Mouse (Mus musculus): ENCODE measurements around the gene Fyn. TPM values are rescaled to one million over a fixed set of nuclear protein-coding genes. Genes with fewer than 3 reads are reported as not detected.

Fyn gene
- polyA plus RNA-seq, 1 experiment, result 76.1 TPM

- Histone ChIP-seq H3K27me3 (ENCODE audit: control insufficient read depth, insufficient read depth, low read length) (no peaks in the 10 kb centered on the region), H3K36me3 (ENCODE audit: control insufficient read depth, insufficient read depth, low read length) (peaks cover 11% of the 10 kb centered on the region), H3K4me1 (replicated peaks; ENCODE audit: control insufficient read depth, insufficient read depth, low read length) (peaks cover 13% of the 10 kb centered on the region), H3K4me3 (ENCODE audit: control insufficient read depth, insufficient read depth, low read length) (no peak overlapping the region), H3K27ac (ENCODE audit: control insufficient read depth, insufficient read depth, low read length) (no peak overlapping the region)
- WGBS, result 89% methylated on average over 4 of the region's 4 CpGs
- no peak for DNase-seq
- TF ChIP-seq CTCF (IDR thresholded peaks at IDR 0.05; ENCODE audit: borderline replicate concordance, control insufficient read depth, extremely low read depth, insufficient read depth, low read length, poor library complexity), result no peak
- no peak for TF ChIP-seq POLR2A (IDR thresholded peaks at IDR 0.05; ENCODE audit: control insufficient read depth, extremely low read depth, insufficient read depth, low read length, poor library complexity)
Measured at GRCm38 (mm10) chr10:39568991-39569390, 200.3 kb downstream of the Fyn start.

GRCm38 (mm10) chr10:39571011-39571410, 202.4 kb downstream of the Fyn start:
- no peak for DNase-seq
- 87% methylated on average over 7 of the region's 7 CpGs for WGBS
- TF ChIP-seq CTCF (IDR thresholded peaks at IDR 0.05; ENCODE audit: borderline replicate concordance, control insufficient read depth, extremely low read depth, insufficient read depth, low read length, poor library complexity), result no peak
- no peak for TF ChIP-seq POLR2A (IDR thresholded peaks at IDR 0.05; ENCODE audit: control insufficient read depth, extremely low read depth, insufficient read depth, low read length, poor library complexity)
- no peak overlapping the region for H3K4me3 ChIP-seq (ENCODE audit: control insufficient read depth, insufficient read depth, low read length)
- H3K36me3 ChIP-seq (ENCODE audit: control insufficient read depth, insufficient read depth, low read length), result no peaks in the 10 kb centered on the region
- no peak overlapping the region for H3K27ac ChIP-seq (ENCODE audit: control insufficient read depth, insufficient read depth, low read length)
- H3K4me1 ChIP-seq (replicated peaks; ENCODE audit: control insufficient read depth, insufficient read depth, low read length), result peaks cover 7% of the 10 kb centered on the region
- H3K27me3 ChIP-seq (ENCODE audit: control insufficient read depth, insufficient read depth, low read length), result no peaks in the 10 kb centered on the region

GRCm38 (mm10) chr10:39572050-39572671, 203.5 kb downstream of the Fyn start:
- DNase-seq, result no peak
- Histone ChIP-seq H3K4me1 (replicated peaks; ENCODE audit: control insufficient read depth, insufficient read depth, low read length) (peaks cover 7% of the 10 kb centered on the region), H3K4me3 (ENCODE audit: control insufficient read depth, insufficient read depth, low read length) (no peak overlapping the region), H3K27ac (ENCODE audit: control insufficient read depth, insufficient read depth, low read length) (no peak overlapping the region), H3K27me3 (ENCODE audit: control insufficient read depth, insufficient read depth, low read length) (no peaks in the 10 kb centered on the region), H3K36me3 (ENCODE audit: control insufficient read depth, insufficient read depth, low read length) (no peaks in the 10 kb centered on the region)
- TF ChIP-seq CTCF (IDR thresholded peaks at IDR 0.05; ENCODE audit: borderline replicate concordance, control insufficient read depth, extremely low read depth, insufficient read depth, low read length, poor library complexity), result no peak
- TF ChIP-seq POLR2A (IDR thresholded peaks at IDR 0.05; ENCODE audit: control insufficient read depth, extremely low read depth, insufficient read depth, low read length, poor library complexity), result no peak
- 89% methylated on average over 9 of the region's 9 CpGs for WGBS

DNA sequence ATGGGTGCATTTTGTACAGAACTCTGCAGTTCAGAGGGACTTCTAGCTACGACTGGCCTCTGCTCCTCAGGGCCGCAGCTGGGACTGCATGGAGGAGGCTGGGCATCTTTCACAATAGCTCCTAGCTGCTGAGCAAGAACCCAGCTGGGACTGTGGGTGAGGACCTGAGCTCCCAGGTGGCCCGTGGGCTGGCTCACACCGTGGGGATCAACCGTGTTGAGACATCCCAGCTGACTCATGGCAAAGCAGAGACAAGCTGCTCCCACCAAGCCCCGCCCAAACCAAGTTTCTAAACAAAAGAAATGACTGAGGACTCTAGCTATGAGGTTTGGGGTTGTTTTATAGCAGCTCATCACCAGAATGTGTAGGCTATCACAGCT, 204.0 kb downstream of the Fyn start:
- TF ChIP-seq POLR2A (IDR thresholded peaks at IDR 0.05; ENCODE audit: control insufficient read depth, extremely low read depth, insufficient read depth, low read length, poor library complexity), result no peak
- no peak for TF ChIP-seq CTCF (IDR thresholded peaks at IDR 0.05; ENCODE audit: borderline replicate concordance, control insufficient read depth, extremely low read depth, insufficient read depth, low read length, poor library complexity)
- peak; percentile 20 for DNase-seq
- Histone ChIP-seq H3K36me3 (ENCODE audit: control insufficient read depth, insufficient read depth, low read length) (no peaks in the 10 kb centered on the region), H3K4me1 (replicated peaks; ENCODE audit: control insufficient read depth, insufficient read depth, low read length) (peaks cover 7% of the 10 kb centered on the region), H3K4me3 (ENCODE audit: control insufficient read depth, insufficient read depth, low read length) (no peak overlapping the region), H3K27me3 (ENCODE audit: control insufficient read depth, insufficient read depth, low read length) (no peaks in the 10 kb centered on the region), H3K27ac (ENCODE audit: control insufficient read depth, insufficient read depth, low read length) (no peak overlapping the region)
- 27% methylated on average over 6 of the region's 6 CpGs for WGBS

DNA sequence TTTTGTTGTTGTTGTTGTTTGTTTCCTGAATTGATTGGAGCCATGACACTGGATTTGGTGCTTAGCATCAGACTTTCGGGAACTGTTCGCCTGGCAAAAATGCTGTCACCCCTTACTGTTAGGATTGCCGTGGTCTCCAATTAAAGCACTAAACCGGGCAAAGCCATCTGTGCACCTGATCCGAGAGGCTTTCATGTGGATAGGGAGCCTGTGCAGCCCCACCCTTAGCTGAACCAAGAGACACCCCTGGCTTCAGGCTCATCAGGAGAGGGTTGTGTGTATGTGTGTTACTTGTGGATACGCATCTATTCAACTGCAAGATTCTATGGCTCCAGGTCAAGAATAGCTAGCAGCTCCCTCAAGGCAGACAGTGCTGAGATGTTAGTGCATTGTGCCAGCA, 207.8 kb downstream of the Fyn start:
- peaks cover 3% of the 10 kb centered on the region for H3K4me1 ChIP-seq (replicated peaks; ENCODE audit: control insufficient read depth, insufficient read depth, low read length)
- H3K27ac ChIP-seq (ENCODE audit: control insufficient read depth, insufficient read depth, low read length), result no peak overlapping the region
- 96% methylated on average over 6 of the region's 6 CpGs for WGBS
- no peaks in the 10 kb centered on the region for H3K27me3 ChIP-seq (ENCODE audit: control insufficient read depth, insufficient read depth, low read length)
- H3K4me3 ChIP-seq (ENCODE audit: control insufficient read depth, insufficient read depth, low read length), result no peak overlapping the region
- DNase-seq, result no peak
- no peak for TF ChIP-seq POLR2A (IDR thresholded peaks at IDR 0.05; ENCODE audit: control insufficient read depth, extremely low read depth, insufficient read depth, low read length, poor library complexity)
- no peak for TF ChIP-seq CTCF (IDR thresholded peaks at IDR 0.05; ENCODE audit: borderline replicate concordance, control insufficient read depth, extremely low read depth, insufficient read depth, low read length, poor library complexity)
- H3K36me3 ChIP-seq (ENCODE audit: control insufficient read depth, insufficient read depth, low read length), result no peaks in the 10 kb centered on the region

DNA sequence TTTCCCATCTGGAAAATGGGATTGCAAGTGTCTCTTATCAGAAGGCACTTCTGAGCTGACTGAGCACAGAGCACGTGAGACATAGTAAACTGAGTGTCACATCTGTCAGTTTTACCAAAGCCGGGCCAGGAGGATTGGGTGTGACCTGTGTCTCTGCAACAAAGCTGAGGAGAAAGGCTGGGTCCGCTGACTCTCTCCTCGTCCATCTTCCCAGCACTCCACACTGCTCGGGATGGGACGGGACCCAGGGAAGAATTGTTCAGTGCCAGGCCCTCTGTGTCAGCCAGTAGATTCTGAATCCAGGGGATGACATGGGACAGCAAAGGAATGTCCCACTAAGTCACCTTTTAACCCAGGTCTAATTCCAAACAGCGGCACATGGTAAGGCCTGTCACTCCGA, 211.8 kb downstream of the Fyn start:
- Histone ChIP-seq H3K4me1 (replicated peaks; ENCODE audit: control insufficient read depth, insufficient read depth, low read length) (0 out of 2 replicates have a peak, but pooled peaks cover 3% of the 10 kb centered on the region), H3K27me3 (ENCODE audit: control insufficient read depth, insufficient read depth, low read length) (no peaks in the 10 kb centered on the region), H3K27ac (ENCODE audit: control insufficient read depth, insufficient read depth, low read length) (no peak overlapping the region), H3K4me3 (ENCODE audit: control insufficient read depth, insufficient read depth, low read length) (no peak overlapping the region), H3K36me3 (ENCODE audit: control insufficient read depth, insufficient read depth, low read length) (no peaks in the 10 kb centered on the region)
- TF ChIP-seq CTCF (IDR thresholded peaks at IDR 0.05; ENCODE audit: borderline replicate concordance, control insufficient read depth, extremely low read depth, insufficient read depth, low read length, poor library complexity), result no peak
- no peak for TF ChIP-seq POLR2A (IDR thresholded peaks at IDR 0.05; ENCODE audit: control insufficient read depth, extremely low read depth, insufficient read depth, low read length, poor library complexity)
- WGBS, result 94% methylated on average over 8 of the region's 8 CpGs
- no peak for DNase-seq

DNA sequence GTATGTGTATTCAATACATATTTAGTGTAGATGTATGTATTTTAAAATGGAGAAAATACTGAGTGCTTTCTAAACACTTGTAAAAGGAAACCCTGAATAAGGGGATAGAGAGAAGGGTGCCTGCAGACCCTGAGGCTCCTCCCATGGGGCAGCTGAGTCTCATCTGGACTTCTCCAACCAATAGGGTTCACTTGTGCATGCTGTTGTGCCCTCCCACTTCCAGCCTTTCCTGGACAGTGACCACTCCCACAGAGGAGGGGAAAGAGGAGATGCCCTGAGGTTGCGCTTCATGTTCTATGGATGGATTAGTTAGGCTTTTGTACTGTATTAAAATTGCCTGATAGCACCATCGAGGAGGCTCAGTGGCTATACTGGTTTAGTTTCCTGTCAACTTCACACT, 213.7 kb downstream of the Fyn start:
- no peak for TF ChIP-seq CTCF (IDR thresholded peaks at IDR 0.05; ENCODE audit: borderline replicate concordance, control insufficient read depth, extremely low read depth, insufficient read depth, low read length, poor library complexity)
- TF ChIP-seq POLR2A (IDR thresholded peaks at IDR 0.05; ENCODE audit: control insufficient read depth, extremely low read depth, insufficient read depth, low read length, poor library complexity), result no peak
- Histone ChIP-seq H3K4me1 (replicated peaks; ENCODE audit: control insufficient read depth, insufficient read depth, low read length) (0 out of 2 replicates have a peak, but pooled peaks cover 3% of the 10 kb centered on the region), H3K27ac (ENCODE audit: control insufficient read depth, insufficient read depth, low read length) (no peak overlapping the region), H3K27me3 (ENCODE audit: control insufficient read depth, insufficient read depth, low read length) (no peaks in the 10 kb centered on the region), H3K36me3 (ENCODE audit: control insufficient read depth, insufficient read depth, low read length) (no peaks in the 10 kb centered on the region), H3K4me3 (ENCODE audit: control insufficient read depth, insufficient read depth, low read length) (no peak overlapping the region)
- no peak for DNase-seq
- 93% methylated on average over 2 of the region's 2 CpGs for WGBS
